Mouse (Mus musculus): ENCODE measurements around the gene Dlgap1. TPM values are rescaled to one million over a fixed set of nuclear protein-coding genes. Genes with fewer than 3 reads are reported as not detected.

Gene Dlgap1
- total and polyA plus RNA-seq, 2 experiments from 2014 or later, result 0.20 to 0.76 TPM

DNA sequence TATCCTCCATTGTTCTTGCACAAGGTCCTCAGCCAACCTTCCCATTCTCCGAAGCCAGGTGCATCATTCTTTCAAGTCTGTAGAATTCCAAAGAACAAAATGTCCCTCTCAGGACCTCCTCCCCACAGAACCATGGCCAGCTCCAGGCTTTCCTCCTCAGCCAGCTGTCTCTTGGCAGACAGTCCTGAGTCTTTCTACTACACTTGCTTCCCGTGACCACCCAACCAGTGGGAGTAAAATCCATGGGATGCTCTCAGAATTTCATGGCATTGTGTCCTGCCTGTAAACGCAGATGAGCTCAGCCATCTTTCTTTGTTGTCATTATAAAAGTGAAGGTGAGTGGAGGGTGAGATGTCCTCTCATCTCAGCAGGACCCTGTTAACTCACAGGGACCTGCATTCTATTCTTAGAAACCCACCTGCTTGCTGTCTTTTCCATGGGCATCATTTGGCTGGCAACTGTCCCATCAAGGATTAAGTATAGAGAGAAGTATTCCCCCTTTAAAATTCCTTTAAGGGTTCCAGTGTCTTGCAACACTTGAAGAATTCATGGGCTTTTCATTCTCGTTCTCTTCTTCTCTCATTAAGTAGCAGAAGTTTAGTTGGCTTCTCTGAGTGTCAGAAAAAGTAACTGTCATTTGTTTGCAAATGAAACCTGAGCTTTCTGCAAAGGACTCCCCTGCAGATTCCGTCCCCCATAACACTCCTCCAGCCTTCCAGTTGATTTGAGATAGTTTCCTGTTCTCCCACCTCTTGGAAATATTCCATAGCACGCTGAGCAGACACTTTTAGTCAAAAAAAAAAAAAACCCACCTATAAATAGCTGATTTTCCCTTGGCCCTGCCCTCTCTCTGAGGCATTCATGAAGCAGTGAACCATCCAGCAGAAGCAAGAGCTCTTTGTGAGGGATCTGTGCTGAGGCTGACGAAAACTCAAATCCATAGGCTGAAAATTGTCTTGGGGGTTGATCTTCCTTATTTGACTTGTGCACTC lies 559.6 kb downstream of the Dlgap1 start:
- Histone ChIP-seq H3K36me3 (replicated peaks; ENCODE audit: control insufficient read depth, insufficient read depth, low read length) (no peaks in the 10 kb centered on the region), H3K4me2 (ENCODE audit: low read depth, low read length) (no peak overlapping the region), H3K27ac (ENCODE audit: low read depth) (no peak overlapping the region), H3K4me1 (ENCODE audit: control insufficient read depth, insufficient read depth) (no peaks in the 10 kb centered on the region), H3K27me3 (ENCODE audit: control insufficient read depth, insufficient read depth, low read length) (no peaks in the 10 kb centered on the region), H3K4me3 (ENCODE audit: low read depth, low read length) (no peak overlapping the region), H3K9me3 (replicated peaks; ENCODE audit: control insufficient read depth, low read length) (no peaks in the 10 kb centered on the region), H3K9ac (replicated peaks; ENCODE audit: low read depth, low read length) (no peak overlapping the region)
- TF ChIP-seq CTCF (IDR thresholded peaks at IDR 0.05; ENCODE audit: low read depth), result no peak
- TF ChIP-seq EP300 (IDR thresholded peaks at IDR 0.05; ENCODE audit: low read depth), result no peak
- ATAC-seq (ENCODE audit: insufficient read depth, low read depth), result no peak
- 37% methylated on average over 7 of the region's 7 CpGs for WGBS
- DNase-seq (ENCODE audit: low spot score), result no peak

GRCm38 (mm10) chr17:70534321-70534720 lies 565.4 kb downstream of the Dlgap1 start:
- Histone ChIP-seq H3K27me3 (ENCODE audit: control insufficient read depth, insufficient read depth, low read length) (no peaks in the 10 kb centered on the region), H3K9me3 (replicated peaks; ENCODE audit: control insufficient read depth, low read length) (no peaks in the 10 kb centered on the region), H3K36me3 (replicated peaks; ENCODE audit: control insufficient read depth, insufficient read depth, low read length) (no peaks in the 10 kb centered on the region), H3K27ac (ENCODE audit: low read depth) (no peak overlapping the region), H3K4me2 (ENCODE audit: low read depth, low read length) (no peak overlapping the region), H3K4me3 (ENCODE audit: low read depth, low read length) (no peak overlapping the region), H3K4me1 (ENCODE audit: control insufficient read depth, insufficient read depth) (no peaks in the 10 kb centered on the region), H3K9ac (replicated peaks; ENCODE audit: low read depth, low read length) (no peak overlapping the region)
- 61% methylated on average over 3 of the region's 3 CpGs for WGBS
- DNase-seq (ENCODE audit: low spot score) (no peak), ATAC-seq (ENCODE audit: insufficient read depth, low read depth) (no peak)
- TF ChIP-seq CTCF (IDR thresholded peaks at IDR 0.05; ENCODE audit: low read depth) (no peak), EP300 (IDR thresholded peaks at IDR 0.05; ENCODE audit: low read depth) (no peak)

DNA sequence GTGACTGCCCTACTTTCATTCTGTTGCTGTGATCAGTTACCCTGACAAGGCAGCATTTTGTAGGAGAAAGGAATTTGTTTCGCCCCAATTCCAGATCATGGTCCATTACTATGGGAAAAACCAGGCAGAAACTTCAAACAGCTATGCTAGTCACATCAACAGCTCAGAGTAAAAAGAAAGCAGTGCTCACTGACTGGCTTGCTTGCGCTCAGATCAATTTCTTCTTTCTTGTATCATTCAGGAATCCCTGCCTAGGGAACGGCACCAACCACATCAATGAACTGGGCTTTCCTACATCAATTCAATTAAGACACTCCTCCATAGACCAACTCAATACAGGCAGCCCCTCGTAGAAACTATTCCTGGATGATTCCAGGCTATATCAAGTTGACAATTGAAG lies 572.9 kb downstream of the Dlgap1 start:
- 85% methylated on average over 4 of the region's 4 CpGs for WGBS
- Histone ChIP-seq H3K4me1 (ENCODE audit: control insufficient read depth, insufficient read depth) (no peaks in the 10 kb centered on the region), H3K4me2 (ENCODE audit: low read depth, low read length) (no peak overlapping the region), H3K9me3 (replicated peaks; ENCODE audit: control insufficient read depth, low read length) (no peaks in the 10 kb centered on the region), H3K27me3 (ENCODE audit: control insufficient read depth, insufficient read depth, low read length) (no peaks in the 10 kb centered on the region), H3K27ac (ENCODE audit: low read depth) (no peak overlapping the region), H3K4me3 (ENCODE audit: low read depth, low read length) (no peak overlapping the region), H3K36me3 (replicated peaks; ENCODE audit: control insufficient read depth, insufficient read depth, low read length) (no peaks in the 10 kb centered on the region), H3K9ac (replicated peaks; ENCODE audit: low read depth, low read length) (no peak overlapping the region)
- DNase-seq (ENCODE audit: low spot score) (no peak), ATAC-seq (ENCODE audit: insufficient read depth, low read depth) (no peak)
- TF ChIP-seq CTCF (IDR thresholded peaks at IDR 0.05; ENCODE audit: low read depth) (no peak), EP300 (IDR thresholded peaks at IDR 0.05; ENCODE audit: low read depth) (no peak)

GRCm38 (mm10) chr17:70550793-70551192 lies 581.9 kb downstream of the Dlgap1 start:
- WGBS, result 62% methylated on average over 4 of the region's 4 CpGs
- H3K4me2 ChIP-seq (ENCODE audit: low read depth, low read length), result no peak overlapping the region
- no peak overlapping the region for H3K27ac ChIP-seq (ENCODE audit: low read depth)
- H3K4me3 ChIP-seq (ENCODE audit: low read depth, low read length), result no peak overlapping the region
- DNase-seq (ENCODE audit: low spot score) (no peak), ATAC-seq (ENCODE audit: insufficient read depth, low read depth) (no peak)
- no peaks in the 10 kb centered on the region for H3K27me3 ChIP-seq (ENCODE audit: control insufficient read depth, insufficient read depth, low read length)
- H3K4me1 ChIP-seq (ENCODE audit: control insufficient read depth, insufficient read depth), result no peaks in the 10 kb centered on the region
- H3K9me3 ChIP-seq (replicated peaks; ENCODE audit: control insufficient read depth, low read length), result no peaks in the 10 kb centered on the region
- H3K36me3 ChIP-seq (replicated peaks; ENCODE audit: control insufficient read depth, insufficient read depth, low read length), result no peaks in the 10 kb centered on the region
- no peak overlapping the region for H3K9ac ChIP-seq (replicated peaks; ENCODE audit: low read depth, low read length)
- TF ChIP-seq CTCF (IDR thresholded peaks at IDR 0.05; ENCODE audit: low read depth), result no peak
- TF ChIP-seq EP300 (IDR thresholded peaks at IDR 0.05; ENCODE audit: low read depth), result no peak

GRCm38 (mm10) chr17:70561547-70561946 lies 592.7 kb downstream of the Dlgap1 start:
- Histone ChIP-seq H3K27ac (ENCODE audit: low read depth) (no peak overlapping the region), H3K4me3 (ENCODE audit: low read depth, low read length) (0 out of 2 replicates have a peak overlapping the region, but pooled peaks have one; percentile 13), H3K4me1 (ENCODE audit: control insufficient read depth, insufficient read depth) (no peaks in the 10 kb centered on the region), H3K27me3 (ENCODE audit: control insufficient read depth, insufficient read depth, low read length) (no peaks in the 10 kb centered on the region), H3K4me2 (ENCODE audit: low read depth, low read length) (peak overlapping the region; percentile 39), H3K9me3 (replicated peaks; ENCODE audit: control insufficient read depth, low read length) (no peaks in the 10 kb centered on the region), H3K36me3 (replicated peaks; ENCODE audit: control insufficient read depth, insufficient read depth, low read length) (no peaks in the 10 kb centered on the region), H3K9ac (replicated peaks; ENCODE audit: low read depth, low read length) (no peak overlapping the region)
- no peak for TF ChIP-seq EP300 (IDR thresholded peaks at IDR 0.05; ENCODE audit: low read depth)
- TF ChIP-seq CTCF (IDR thresholded peaks at IDR 0.05; ENCODE audit: low read depth), result no peak
- no peak for DNase-seq (ENCODE audit: low spot score)
- 39% methylated on average over 7 of the region's 7 CpGs for WGBS
- ATAC-seq (ENCODE audit: insufficient read depth, low read depth), result no peak
